Mouse (Mus musculus) gastrocnemius, postnatal 36 days (tissue): ENCODE measurements around the gene Usp50. TPM values are rescaled to one million over a fixed set of nuclear protein-coding genes. Genes with fewer than 3 reads are reported as not detected.

Experiments
- DNase-seq, 2 experiments: peaks; one replicate each; pipeline ENCODE4 v3.0.0; 2022
- intact Hi-C: fragments of 180-260 bp; cut with DNase I; formaldehyde crosslinking; loops from one replicate; pipeline ENCODE4 v1.15.1; 2025
- total RNA-seq, 2 experiments: library from RNA; stranded (reverse); gene quantifications; 2 replicates each; pipeline ENCODE4 v1.2.3; 2021

The Usp50 gene
- total RNA-seq, 2 experiments from 2014 or later, result 0.32 to 0.33 TPM

DNA sequence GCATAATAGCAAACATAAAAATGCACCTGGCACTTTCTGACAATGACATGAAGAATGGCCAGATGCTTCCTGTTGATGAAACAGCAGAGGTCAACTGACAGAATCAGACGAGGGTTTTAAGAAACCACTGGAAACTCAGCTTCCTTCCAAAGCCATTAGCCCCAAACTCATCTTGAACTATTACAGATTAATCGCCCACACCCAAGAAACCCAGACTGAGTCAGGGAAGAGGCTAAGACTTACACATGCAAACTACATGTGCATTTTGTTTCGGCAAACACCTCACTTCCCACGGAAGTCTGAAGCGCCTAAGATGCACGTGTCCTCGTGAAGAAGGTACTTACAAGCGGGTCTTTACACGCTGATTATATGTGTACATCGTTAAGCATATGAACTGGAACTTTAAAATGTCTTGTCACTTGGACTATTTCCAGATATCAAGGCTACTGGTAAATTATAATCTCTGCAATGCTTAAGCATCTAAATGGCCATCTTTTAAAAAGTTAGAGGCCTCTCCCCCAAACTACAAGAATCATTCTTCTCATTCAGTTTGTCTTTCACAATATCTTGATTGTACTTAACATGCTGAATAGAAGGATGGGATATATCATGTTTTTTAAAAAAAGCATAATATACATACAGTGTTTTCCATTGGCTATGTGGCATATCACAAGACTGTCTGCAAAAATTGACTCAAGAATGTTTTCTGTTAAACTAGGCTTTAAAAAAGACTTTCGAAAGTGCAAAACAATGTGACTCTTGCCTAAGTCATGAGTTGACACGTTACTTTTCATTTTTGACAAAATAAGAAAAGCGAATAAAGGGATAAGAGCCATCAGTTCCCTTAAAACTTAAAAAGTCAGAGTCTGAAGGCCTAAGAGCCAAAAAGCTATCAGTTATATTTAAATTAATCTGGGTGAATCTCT lies 109.7 kb downstream of the Usp50 start:
- intact Hi-C loops, result no loop called here

DNA sequence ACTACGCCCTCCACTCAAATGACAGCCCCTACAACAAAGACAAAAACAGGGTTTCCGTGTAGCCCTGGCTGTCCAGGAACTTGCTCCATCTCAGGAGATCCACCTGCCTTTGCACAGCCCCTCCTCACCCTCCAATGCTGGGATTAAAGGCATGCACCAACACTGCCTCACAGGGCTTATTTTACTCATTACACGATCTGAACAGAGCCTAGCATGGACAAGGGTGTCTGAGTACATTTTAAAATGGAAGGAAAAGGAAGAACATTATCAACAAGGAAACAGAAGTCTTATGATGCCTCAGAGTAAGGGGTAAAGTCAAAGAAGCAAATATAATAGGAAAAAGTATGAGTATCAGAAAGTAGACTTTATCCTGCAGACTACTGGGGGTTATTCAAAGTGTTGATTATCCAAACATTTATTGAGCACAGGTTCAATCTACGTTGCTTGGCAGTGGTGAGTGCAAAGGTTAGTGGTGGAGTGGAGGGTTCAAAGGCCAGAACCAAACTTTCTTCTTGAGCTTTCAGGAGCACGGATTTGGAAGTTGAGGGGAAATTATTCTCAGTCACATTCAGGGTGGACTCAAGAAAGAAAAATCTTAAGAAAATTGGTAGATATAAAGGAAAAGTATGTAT lies 114.5 kb downstream of the Usp50 start:
- intact Hi-C loops, result no loop called here
- DNase-seq, result no peak

More for the DNA sequence above, 109.7 kb downstream of the Usp50 start:
- DNase-seq, result no peak

DNA sequence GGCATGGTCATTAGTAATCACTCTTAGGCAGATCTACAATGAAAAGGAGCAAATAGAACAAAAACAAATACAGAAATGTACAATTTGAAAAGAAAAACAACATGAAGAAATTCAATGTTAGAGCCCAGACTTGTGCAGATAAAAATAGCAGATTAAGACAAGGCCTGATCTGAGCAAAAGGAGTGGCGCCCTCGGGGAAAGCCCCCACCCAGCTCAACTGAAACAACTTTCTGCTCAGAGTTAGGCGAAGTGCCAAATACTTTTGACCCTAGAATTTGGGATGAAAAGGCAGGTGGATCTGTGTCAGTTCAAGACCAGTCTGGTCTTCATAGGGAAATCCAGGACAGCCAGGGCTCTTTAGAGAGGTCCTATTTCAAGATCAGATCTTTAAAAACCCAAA lies 117.3 kb downstream of the Usp50 start:
- DNase-seq, result no peak
- intact Hi-C loops, result no loop called here

- intact Hi-C loops, result loop anchor here (2.0 kb wide), 1 partner anchor 71 kb away; no protein-coding TSS in a partner anchor
- DNase-seq, result no peak
Measured at GRCm38 (mm10) chr2:126663481-126663880, 119.8 kb downstream of the Usp50 start.

Other genes with a start within 250 kb of the Usp50 start
- not detected for gene Slc27a2, start 231.1 kb downstream of the Usp50 start, total RNA-seq
- 1 to 10 TPM in 1 of 2 experiments, under 1 TPM in 1; 0.44 to 1.4 TPM for gene Hdc, start 164.2 kb downstream of the Usp50 start, total RNA-seq
- gene Gabpb1, start 107.1 kb downstream of the Usp50 start, total RNA-seq, result 1 to 10 TPM; 5.8 to 6.4 TPM
- gene Usp8, start 76.1 kb downstream of the Usp50 start, total RNA-seq, result 10 to 100 TPM; 13.9 to 15.6 TPM
- 10 to 100 TPM; 21.7 to 30.7 TPM for gene Trpm7, start 92.8 kb upstream of the Usp50 start, total RNA-seq
- gene Sppl2a, start 149.8 kb upstream of the Usp50 start, total RNA-seq, result 10 to 100 TPM; 64.2 to 64.3 TPM
- 1 to 10 TPM; 6.6 to 8.7 TPM for gene Ap4e1, start 225.2 kb upstream of the Usp50 start, total RNA-seq